Mouse (Mus musculus): Measurements from ENCODE around the gene Sacm1l. TPM values are rescaled to one million over a fixed set of nuclear protein-coding genes. Genes with fewer than 3 reads are reported as not detected.

The Sacm1l gene
- polyA plus RNA-seq, 1 experiment from 2014 or later = 53.9 TPM

- peak overlapping the region; percentile 69 for H3K4me2 ChIP-seq
- no peaks in the 10 kb centered on the region for H3K27me3 ChIP-seq (ENCODE audit: control insufficient read depth, insufficient read depth, low read length)
- 50% methylated on average over 11 of the region's 11 CpGs for WGBS
- no peaks in the 10 kb centered on the region for H3K9me3 ChIP-seq (ENCODE audit: control insufficient read depth, low read length)
- peak overlapping the region; percentile 94 for H3K9ac ChIP-seq (ENCODE audit: low read length)
- H3K4me1 ChIP-seq (ENCODE audit: control insufficient read depth, insufficient read depth, low read length) = peaks cover 18% of the 10 kb centered on the region
- DNase-seq (ENCODE audit: low spot score, missing footprints) (peak; percentile 64), ATAC-seq (ENCODE audit: low FRiP score) (no peak)
- no peaks in the 10 kb centered on the region for H3K36me3 ChIP-seq (ENCODE audit: control insufficient read depth, insufficient read depth, low read length)
- H3K27ac ChIP-seq (ENCODE audit: low read depth, low read length) = peak overlapping the region; percentile 77; the same call in 1 of the 2 replicates
- H3K4me3 ChIP-seq (ENCODE audit: low read depth, low read length) = peak overlapping the region; percentile 93
These were observed 1.1 kb downstream of the Sacm1l start for GRCm38 (mm10) chr9:123530566-123531130.

GRCm38 (mm10) chr9:123531234-123531633 lies 1.7 kb downstream of the Sacm1l start:
- DNase-seq (ENCODE audit: low spot score, missing footprints) (peak; percentile 61), ATAC-seq (ENCODE audit: low FRiP score) (no peak)
- Histone ChIP-seq H3K4me2 (no peak overlapping the region; the same call in 1 of the 2 replicates), H3K4me3 (ENCODE audit: low read depth, low read length) (no peak overlapping the region), H3K4me1 (ENCODE audit: control insufficient read depth, insufficient read depth, low read length) (peaks cover 18% of the 10 kb centered on the region), H3K27me3 (ENCODE audit: control insufficient read depth, insufficient read depth, low read length) (no peaks in the 10 kb centered on the region), H3K27ac (ENCODE audit: low read depth, low read length) (no peak overlapping the region), H3K9me3 (ENCODE audit: control insufficient read depth, low read length) (no peaks in the 10 kb centered on the region), H3K9ac (ENCODE audit: low read length) (no peak overlapping the region), H3K36me3 (ENCODE audit: control insufficient read depth, insufficient read depth, low read length) (no peaks in the 10 kb centered on the region)

- no peaks in the 10 kb centered on the region for H3K27me3 ChIP-seq (ENCODE audit: control insufficient read depth, insufficient read depth, low read length)
- H3K4me3 ChIP-seq (ENCODE audit: low read depth, low read length) = no peak overlapping the region
- no peak overlapping the region for H3K4me2 ChIP-seq
- H3K9ac ChIP-seq (ENCODE audit: low read length) = no peak overlapping the region
- H3K27ac ChIP-seq (ENCODE audit: low read depth, low read length) = no peak overlapping the region
- H3K9me3 ChIP-seq (ENCODE audit: control insufficient read depth, low read length) = no peaks in the 10 kb centered on the region
- WGBS = 96% methylated on average over 2 of the region's 2 CpGs
- ATAC-seq (ENCODE audit: low FRiP score) = no peak
- H3K36me3 ChIP-seq (ENCODE audit: control insufficient read depth, insufficient read depth, low read length) = no peaks in the 10 kb centered on the region
- H3K4me1 ChIP-seq (ENCODE audit: control insufficient read depth, insufficient read depth, low read length) = peaks cover 3% of the 10 kb centered on the region; the same call in 1 of the 2 replicates
- DNase-seq (ENCODE audit: low spot score, missing footprints) = no peak
These were observed 7.1 kb downstream of the Sacm1l start for GRCm38 (mm10) chr9:123536613-123537012.

GRCm38 (mm10) chr9:123538189-123538588 lies 8.6 kb downstream of the Sacm1l start:
- DNase-seq (ENCODE audit: low spot score, missing footprints) (no peak), ATAC-seq (ENCODE audit: low FRiP score) (no peak)
- WGBS = 87% methylated on average over 4 of the region's 4 CpGs
- H3K9me3 ChIP-seq (ENCODE audit: control insufficient read depth, low read length) = no peaks in the 10 kb centered on the region
- no peak overlapping the region for H3K9ac ChIP-seq (ENCODE audit: low read length)
- H3K4me1 ChIP-seq (ENCODE audit: control insufficient read depth, insufficient read depth, low read length) = no peaks in the 10 kb centered on the region
- no peaks in the 10 kb centered on the region for H3K36me3 ChIP-seq (ENCODE audit: control insufficient read depth, insufficient read depth, low read length)
- no peaks in the 10 kb centered on the region for H3K27me3 ChIP-seq (ENCODE audit: control insufficient read depth, insufficient read depth, low read length)
- no peak overlapping the region for H3K4me3 ChIP-seq (ENCODE audit: low read depth, low read length)
- H3K4me2 ChIP-seq = no peak overlapping the region
- no peak overlapping the region for H3K27ac ChIP-seq (ENCODE audit: low read depth, low read length)

GRCm38 (mm10) chr9:123539093-123539492 lies 9.5 kb downstream of the Sacm1l start:
- H3K27me3 ChIP-seq (ENCODE audit: control insufficient read depth, insufficient read depth, low read length) = no peaks in the 10 kb centered on the region
- no peak for ATAC-seq (ENCODE audit: low FRiP score)
- no peaks in the 10 kb centered on the region for H3K9me3 ChIP-seq (ENCODE audit: control insufficient read depth, low read length)
- 58% methylated on average over 1 of the region's 1 CpGs for WGBS
- no peak overlapping the region for H3K4me3 ChIP-seq (ENCODE audit: low read depth, low read length)
- H3K4me2 ChIP-seq = no peak overlapping the region
- DNase-seq (ENCODE audit: low spot score, missing footprints) = no peak
- no peaks in the 10 kb centered on the region for H3K4me1 ChIP-seq (ENCODE audit: control insufficient read depth, insufficient read depth, low read length)
- H3K27ac ChIP-seq (ENCODE audit: low read depth, low read length) = no peak overlapping the region
- H3K9ac ChIP-seq (ENCODE audit: low read length) = no peak overlapping the region
- no peaks in the 10 kb centered on the region for H3K36me3 ChIP-seq (ENCODE audit: control insufficient read depth, insufficient read depth, low read length)

GRCm38 (mm10) chr9:123539823-123540222 lies 10.3 kb downstream of the Sacm1l start:
- Histone ChIP-seq H3K9me3 (ENCODE audit: control insufficient read depth, low read length) (no peaks in the 10 kb centered on the region), H3K27ac (ENCODE audit: low read depth, low read length) (no peak overlapping the region), H3K9ac (ENCODE audit: low read length) (no peak overlapping the region), H3K4me1 (ENCODE audit: control insufficient read depth, insufficient read depth, low read length) (no peaks in the 10 kb centered on the region), H3K4me2 (no peak overlapping the region), H3K36me3 (ENCODE audit: control insufficient read depth, insufficient read depth, low read length) (no peaks in the 10 kb centered on the region), H3K27me3 (ENCODE audit: control insufficient read depth, insufficient read depth, low read length) (no peaks in the 10 kb centered on the region), H3K4me3 (ENCODE audit: low read depth, low read length) (no peak overlapping the region)
- DNase-seq (ENCODE audit: low spot score, missing footprints) = no peak
- ATAC-seq (ENCODE audit: low FRiP score) = no peak
- WGBS = 81% methylated on average over 2 of the region's 2 CpGs

- Histone ChIP-seq H3K36me3 (ENCODE audit: control insufficient read depth, insufficient read depth, low read length) (no peaks in the 10 kb centered on the region), H3K9ac (ENCODE audit: low read length) (no peak overlapping the region), H3K27me3 (ENCODE audit: control insufficient read depth, insufficient read depth, low read length) (no peaks in the 10 kb centered on the region), H3K4me1 (ENCODE audit: control insufficient read depth, insufficient read depth, low read length) (no peaks in the 10 kb centered on the region), H3K27ac (ENCODE audit: low read depth, low read length) (no peak overlapping the region), H3K4me2 (no peak overlapping the region), H3K4me3 (ENCODE audit: low read depth, low read length) (no peak overlapping the region), H3K9me3 (ENCODE audit: control insufficient read depth, low read length) (no peaks in the 10 kb centered on the region)
- DNase-seq (ENCODE audit: low spot score, missing footprints) (no peak), ATAC-seq (ENCODE audit: low FRiP score) (no peak)
- WGBS = 16% methylated on average over 3 of the region's 3 CpGs
These were observed 25.0 kb downstream of the Sacm1l start for GRCm38 (mm10) chr9:123554599-123554998.

GRCm38 (mm10) chr9:123577360-123578192 lies 48.0 kb downstream of the Sacm1l start:
- H3K36me3 ChIP-seq (ENCODE audit: control insufficient read depth, insufficient read depth, low read length) = peaks cover 2% of the 10 kb centered on the region
- no peaks in the 10 kb centered on the region for H3K9me3 ChIP-seq (ENCODE audit: control insufficient read depth, low read length)
- DNase-seq (ENCODE audit: low spot score, missing footprints) = no peak
- no peaks in the 10 kb centered on the region for H3K27me3 ChIP-seq (ENCODE audit: control insufficient read depth, insufficient read depth, low read length)
- no peaks in the 10 kb centered on the region for H3K4me1 ChIP-seq (ENCODE audit: control insufficient read depth, insufficient read depth, low read length)
- H3K4me3 ChIP-seq (ENCODE audit: low read depth, low read length) = no peak overlapping the region
- no peak overlapping the region for H3K9ac ChIP-seq (ENCODE audit: low read length)
- no peak for ATAC-seq (ENCODE audit: low FRiP score)
- no peak overlapping the region for H3K4me2 ChIP-seq
- no peak overlapping the region for H3K27ac ChIP-seq (ENCODE audit: low read depth, low read length)
- WGBS = 89% methylated on average over 10 of the region's 10 CpGs

- peaks cover 5% of the 10 kb centered on the region; the same call in 1 of the 2 replicates for H3K36me3 ChIP-seq (ENCODE audit: control insufficient read depth, insufficient read depth, low read length)
- no peak for DNase-seq (ENCODE audit: low spot score, missing footprints)
- no peaks in the 10 kb centered on the region for H3K4me1 ChIP-seq (ENCODE audit: control insufficient read depth, insufficient read depth, low read length)
- no peaks in the 10 kb centered on the region for H3K27me3 ChIP-seq (ENCODE audit: control insufficient read depth, insufficient read depth, low read length)
- no peak for ATAC-seq (ENCODE audit: low FRiP score)
- H3K4me2 ChIP-seq = no peak overlapping the region
- H3K9ac ChIP-seq (ENCODE audit: low read length) = no peak overlapping the region
- H3K4me3 ChIP-seq (ENCODE audit: low read depth, low read length) = no peak overlapping the region
- H3K9me3 ChIP-seq (ENCODE audit: control insufficient read depth, low read length) = no peaks in the 10 kb centered on the region
- 83% methylated on average over 7 of the region's 7 CpGs for WGBS
- no peak overlapping the region for H3K27ac ChIP-seq (ENCODE audit: low read depth, low read length)
These were observed 59.8 kb downstream of the Sacm1l start for GRCm38 (mm10) chr9:123589240-123589910.
